ENCODE assay signal across 28 mouse cellular contexts in the genomic region with DNA sequence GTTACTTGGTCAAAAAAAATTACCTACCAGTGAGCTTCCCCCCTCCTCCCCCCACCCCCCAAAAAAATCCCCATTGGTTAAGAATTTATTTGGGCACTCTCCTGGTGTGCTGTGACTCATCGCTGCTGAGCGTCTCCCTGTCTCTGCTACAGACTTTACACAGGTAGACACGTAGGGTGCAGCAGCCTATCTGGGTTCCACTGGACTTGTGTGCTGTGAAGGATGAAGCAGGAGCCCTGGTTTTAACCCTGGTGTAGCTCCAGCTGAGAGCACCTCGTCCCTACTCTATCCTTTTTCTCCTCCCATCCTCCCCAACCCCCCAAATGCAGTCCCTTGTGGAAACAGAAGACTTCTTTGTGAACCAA. TPM values are rescaled to one million over a fixed set of nuclear protein-coding genes. Genes with fewer than 3 reads are reported as not detected.
A peak's percentile ranks its signal among the peaks of the same experiment; 100 is the strongest.
DNase-seq lines count a peak whose midpoint lies in the region; ATAC-seq lines count a peak whose summit lies in the region.
"Had no signal": no experiment of that assay in that cellular context is flagged by ENCODE, and none has a peak within 500 bp of the region (broad histone marks: within the 10 kb centered on the region; RNA-seq: fewer than 3 reads in every experiment).

No protein-coding gene starts in this region.

- H3K4me3 ChIP-seq in forebrain, embryonic 10.5 days, result no peak overlapping the region
- H3K4me3 ChIP-seq in forebrain, embryonic 14.5 days (ENCODE audit: low read depth, low read length), result no peak overlapping the region
- H3K4me3 ChIP-seq in kidney, embryonic 14.5 days (ENCODE audit: low read length), result no peak overlapping the region
- H3K4me3 ChIP-seq in neural tube, embryonic 15.5 days (replicated peaks), result no peak overlapping the region
- H3K4me3 ChIP-seq: gastrocnemius, adult 2 months; heart, embryonic 15.5 days; liver, embryonic 12.5 days; midbrain, embryonic 12.5 days had no signal

- no peaks in the 10 kb centered on the region for H3K36me3 ChIP-seq in forebrain, embryonic 10.5 days (replicated peaks)
- 0 out of 2 replicates have a peak, but pooled peaks cover 4% of the 10 kb centered on the region for H3K36me3 ChIP-seq in forebrain, embryonic 14.5 days (ENCODE audit: control insufficient read depth, insufficient read depth, low read length)
- H3K36me3 ChIP-seq in kidney, embryonic 14.5 days (ENCODE audit: control insufficient read depth, insufficient read depth, low read length), result no peaks in the 10 kb centered on the region
- peaks cover 15% of the 10 kb centered on the region; the same call in 1 of the 2 replicates for H3K36me3 ChIP-seq in neural tube, embryonic 15.5 days
- H3K36me3 ChIP-seq: liver, embryonic 12.5 days; midbrain, embryonic 12.5 days had no signal

- H3K4me1 ChIP-seq in forebrain, embryonic 10.5 days, result peaks cover 22% of the 10 kb centered on the region
- no peaks in the 10 kb centered on the region for H3K4me1 ChIP-seq in forebrain, embryonic 14.5 days (ENCODE audit: control insufficient read depth, insufficient read depth, low read length)
- H3K4me1 ChIP-seq in kidney, embryonic 14.5 days (ENCODE audit: control insufficient read depth, insufficient read depth, low read length), result peaks cover 10% of the 10 kb centered on the region; the same call in 1 of the 2 replicates
- no peaks in the 10 kb centered on the region for H3K4me1 ChIP-seq in neural tube, embryonic 15.5 days
- H3K4me1 ChIP-seq: heart, embryonic 15.5 days; liver, embryonic 12.5 days had no signal

- H3K9ac ChIP-seq in forebrain, embryonic 14.5 days (ENCODE audit: low read length), result no peak overlapping the region
- H3K9ac ChIP-seq in kidney, embryonic 14.5 days (ENCODE audit: low read depth, low read length), result no peak overlapping the region
- H3K9ac ChIP-seq in neural tube, embryonic 15.5 days (replicated peaks), result no peak overlapping the region
- H3K9ac ChIP-seq: heart, embryonic 15.5 days; liver, embryonic 12.5 days; midbrain, embryonic 12.5 days had no signal

- no peak overlapping the region for H3K4me2 ChIP-seq in forebrain, embryonic 14.5 days (ENCODE audit: low read length)
- H3K4me2 ChIP-seq in kidney, embryonic 14.5 days (replicated peaks; ENCODE audit: low read depth, low read length), result no peak overlapping the region
- 0 out of 2 replicates have a peak overlapping the region, but pooled peaks have one; percentile 6 for H3K4me2 ChIP-seq in neural tube, embryonic 15.5 days
- H3K4me2 ChIP-seq: heart, embryonic 15.5 days; liver, embryonic 12.5 days; midbrain, embryonic 12.5 days had no signal

- DNase-seq in forebrain, embryonic 10.5 days (ENCODE audit: extremely low spot score, low spot score), result no peak
- DNase-seq in forebrain, embryonic 14.5 days (ENCODE audit: low spot score), result no peak
- DNase-seq in kidney, postnatal 14 days, result no peak
- no peak for DNase-seq in neural tube, embryonic 10.5 days (ENCODE audit: extremely low spot score, low spot score)
- DNase-seq in testis, postnatal 10 days (ENCODE audit: low spot score), result no peak
- DNase-seq: adrenal gland, postnatal 36 days; cerebellum, adult 11 months; cerebellum, adult 9-11 months; gastrocnemius, adult 2 months; heart, postnatal 36 days; kidney, adult 18-20 months; lung, adult 18-20 months; lung, postnatal 10 days; retina, postnatal 1 day; right cerebral cortex, postnatal 25 days; spleen, adult 18-20 months had no signal

- no peaks in the 10 kb centered on the region for H3K27me3 ChIP-seq in forebrain, embryonic 10.5 days (ENCODE audit: poor library complexity, severe bottlenecking)
- no peaks in the 10 kb centered on the region for H3K27me3 ChIP-seq in forebrain, embryonic 14.5 days (replicated peaks; ENCODE audit: control insufficient read depth, insufficient read depth, low read length)
- H3K27me3 ChIP-seq in kidney, embryonic 14.5 days (ENCODE audit: control insufficient read depth, insufficient read depth, low read length), result no peaks in the 10 kb centered on the region
- H3K27me3 ChIP-seq in neural tube, embryonic 15.5 days (replicated peaks), result no peaks in the 10 kb centered on the region
- H3K27me3 ChIP-seq: heart, embryonic 15.5 days; liver, embryonic 12.5 days had no signal

- 57% methylated on average over 4 of the region's 4 CpGs for WGBS in forebrain, embryonic 10.5 days
- 55% methylated on average over 4 of the region's 4 CpGs for WGBS in forebrain, embryonic 14.5 days
- WGBS in kidney, embryonic 14.5 days, result 34% methylated on average over 4 of the region's 4 CpGs
- WGBS in neural tube, embryonic 15.5 days, result 58% methylated on average over 4 of the region's 4 CpGs

- H3K9me3 ChIP-seq in forebrain, embryonic 10.5 days, result no peaks in the 10 kb centered on the region
- no peaks in the 10 kb centered on the region for H3K9me3 ChIP-seq in forebrain, embryonic 14.5 days (replicated peaks; ENCODE audit: control insufficient read depth, low read length)
- no peaks in the 10 kb centered on the region for H3K9me3 ChIP-seq in kidney, embryonic 14.5 days (ENCODE audit: control insufficient read depth, low read length)
- H3K9me3 ChIP-seq in neural tube, embryonic 15.5 days (replicated peaks), result no peaks in the 10 kb centered on the region
- H3K9me3 ChIP-seq: heart, embryonic 15.5 days; liver, embryonic 12.5 days; midbrain, embryonic 12.5 days had no signal

- H3K27ac ChIP-seq in forebrain, embryonic 10.5 days, result peak overlapping the region; percentile 65
- no peak overlapping the region for H3K27ac ChIP-seq in forebrain, embryonic 14.5 days (ENCODE audit: low read depth, low read length)
- H3K27ac ChIP-seq in kidney, embryonic 14.5 days (ENCODE audit: low read depth, low read length), result no peak overlapping the region
- H3K27ac ChIP-seq in neural tube, embryonic 15.5 days (replicated peaks), result no peak overlapping the region
- H3K27ac ChIP-seq: gastrocnemius, adult 2 months; heart, embryonic 15.5 days; liver, embryonic 12.5 days; midbrain, embryonic 12.5 days had no signal

- ATAC-seq in forebrain, embryonic 14.5 days, result no peak
- ATAC-seq in kidney, embryonic 14.5 days (ENCODE audit: low FRiP score, low TSS enrichment), result peak; percentile 58; the same call in 1 of the 2 replicates
- ATAC-seq in neural tube, embryonic 15.5 days (ENCODE audit: low FRiP score), result no peak
- no peak for ATAC-seq in megakaryocyte, adult 5-6 weeks (ENCODE audit: poor library complexity, severe bottlenecking)
- ATAC-seq: liver, embryonic 12.5 days had no signal

RNA-seq across cellular contexts. Expression of a gene that starts 16.7 kb away (rescaled TPM):
- polyA plus RNA-seq in forebrain, embryonic 10.5 days (2016; fragmentation: Nextera tagmentation; extraction: Ambion mirVana), result 0.18 and 0.22 TPM in 2 replicates
- not detected in 2 replicates for polyA plus RNA-seq in forebrain, embryonic 14.5 days (2014; fragmentation: Nextera tagmentation; extraction: Ambion mirVana)
- polyA plus RNA-seq in kidney, embryonic 14.5 days (2014; fragmentation: Nextera tagmentation; extraction: Ambion mirVana), result not detected in 2 replicates
- not detected in 2 replicates for polyA plus RNA-seq in neural tube, embryonic 15.5 days (2015; fragmentation: Nextera tagmentation; extraction: Ambion mirVana)
- total RNA-seq in megakaryocyte, adult 5-6 weeks (2015), result 0.22 TPM in 1 of 2 replicates, not detected in the other
- total RNA-seq in megakaryocyte, adult 5-6 weeks (2017), result not detected in 2 replicates
- total RNA-seq: adrenal gland, postnatal 36 days; gastrocnemius, adult 2 months; gastrocnemius, postnatal 4 days; heart, adult 8-10 months; heart, postnatal 36 days; layer of hippocampus, postnatal 25 days had no signal
- polyA plus RNA-seq: embryonic facial prominence, embryonic 11.5 days; heart, embryonic 15.5 days; limb, embryonic 11.5 days; midbrain, embryonic 12.5 days; urinary bladder, adult 2 months had no signal

RNA-seq across cellular contexts. Expression of a gene that starts 37.3 kb away (rescaled TPM):
- 208 TPM in 2 replicates for polyA plus RNA-seq in forebrain, embryonic 10.5 days (2016; fragmentation: Nextera tagmentation; extraction: Ambion mirVana)
- 44.9 and 65.6 TPM in 2 replicates for polyA plus RNA-seq in forebrain, embryonic 14.5 days (2014; fragmentation: Nextera tagmentation; extraction: Ambion mirVana)
- 134 and 174 TPM in 2 replicates for polyA plus RNA-seq in kidney, embryonic 14.5 days (2014; fragmentation: Nextera tagmentation; extraction: Ambion mirVana)
- polyA plus RNA-seq in neural tube, embryonic 15.5 days (2015; fragmentation: Nextera tagmentation; extraction: Ambion mirVana), result 16.5 and 39.5 TPM in 2 replicates
- total RNA-seq in megakaryocyte, adult 5-6 weeks (2015), result 161 and 181 TPM in 2 replicates
- total RNA-seq in megakaryocyte, adult 5-6 weeks (2017), result 175 and 177 TPM in 2 replicates
